Mouse (Mus musculus) inflammation-experienced regulatory T-cells (primary cell): Measurements from ENCODE around the gene Tmem211. TPM values are rescaled to one million over a fixed set of nuclear protein-coding genes. Genes with fewer than 3 reads are reported as not detected.

Experiments
- polyA plus RNA-seq, 2 experiments: library from polyadenylated mRNA; unstranded; fragments of 100-300 nt; shearing (Covaris generic); gene quantifications; one replicate each; pipeline ENCODE4 v1.2.1; 2017

Gene Tmem211
- under 1 TPM; 0.14 to 0.21 TPM for polyA plus RNA-seq

DNA sequence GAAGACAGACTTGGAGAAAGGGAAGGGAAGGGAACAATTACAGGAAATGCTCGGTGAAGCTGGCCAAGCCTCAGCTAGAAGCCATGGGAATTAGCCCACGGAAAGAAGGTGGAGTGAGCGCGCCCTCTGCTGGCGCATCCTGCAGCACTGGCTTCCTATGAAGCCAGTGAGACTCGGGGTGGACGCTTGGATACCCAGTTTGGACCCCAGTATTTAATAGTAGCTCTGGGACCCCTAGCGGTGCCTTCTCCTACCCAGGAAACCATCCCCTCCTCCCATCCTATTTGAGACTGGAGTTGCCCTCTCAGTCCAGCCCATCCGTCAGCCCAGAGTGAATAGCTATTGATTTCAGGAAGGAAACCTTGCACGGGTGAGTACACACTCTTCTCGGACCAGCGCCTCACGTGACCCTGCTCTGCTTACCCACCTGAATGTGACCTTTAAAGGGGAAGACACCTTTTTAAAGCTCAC lies at the start of gene Tmem211:
Gene Tmem211 (plus strand): TSS at position 278 of the 471 bp plus-strand sequence.

DNA sequence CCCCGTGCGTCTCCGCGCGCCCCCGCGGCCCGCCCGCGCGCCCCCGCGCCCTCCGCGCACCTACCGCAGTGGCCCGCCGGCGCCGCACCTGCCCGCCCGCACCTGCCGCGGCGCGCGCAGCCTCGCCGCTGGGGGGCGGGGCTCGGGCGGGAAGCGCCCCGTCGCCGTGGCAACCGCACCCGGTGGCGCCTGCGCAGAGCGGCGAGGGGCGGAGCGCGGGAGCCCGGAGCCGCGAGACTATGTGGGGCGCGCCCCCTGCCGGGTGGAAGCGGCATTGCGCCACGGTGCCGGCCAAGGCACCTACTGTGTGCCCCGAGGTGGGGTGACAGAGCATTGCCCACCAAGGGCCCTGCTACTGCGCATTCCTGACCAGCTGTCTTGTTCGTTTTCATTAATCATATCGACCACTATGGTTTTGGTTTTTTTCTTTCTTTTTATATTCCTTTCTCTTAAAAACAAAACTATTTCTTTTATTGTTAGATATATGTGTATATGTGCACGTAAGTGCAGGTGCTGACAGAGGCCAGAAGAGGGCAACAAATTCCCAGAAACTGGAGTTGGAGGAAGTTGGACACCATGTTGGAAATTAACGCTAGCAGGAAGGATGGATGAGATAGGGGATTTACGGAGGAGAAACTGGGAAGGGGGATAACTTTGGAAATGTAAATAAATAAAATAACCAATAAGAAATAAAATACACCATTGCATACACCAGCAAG lies 5.4 kb upstream of the Tmem211 start, which contains the start of gene 2900026A02Rik:
Gene 2900026A02Rik (minus strand): TSS at position 90 of the 719 bp plus-strand sequence.

Other genes with a start within 250 kb of the Tmem211 start
- 1 to 10 TPM in 1 of 2 experiments, under 1 TPM in 1; 0.43 to 4.0 TPM for gene Grk3, start 211.1 kb upstream of the Tmem211 start, polyA plus RNA-seq
- under 1 TPM in 1 of 2 experiments, not detected in 1; 0.67 TPM for gene Crybb2, start 156.8 kb upstream of the Tmem211 start, polyA plus RNA-seq
- 1 to 10 TPM in 1 of 2 experiments, not detected in 1; 3.1 TPM for gene Crybb3, start 145.3 kb upstream of the Tmem211 start, polyA plus RNA-seq
- 1 to 10 TPM; 3.0 to 4.4 TPM for gene 2900026A02Rik, start 5.7 kb upstream of the Tmem211 start, polyA plus RNA-seq
- 1 to 10 TPM in 1 of 2 experiments, under 1 TPM in 1; 0.29 to 1.9 TPM for gene Sgsm1, start 83.9 kb downstream of the Tmem211 start, polyA plus RNA-seq
- under 1 TPM; 0.31 to 0.76 TPM for gene Aym1, start 130.4 kb downstream of the Tmem211 start, polyA plus RNA-seq